Mouse (Mus musculus) layer of hippocampus, postnatal 14 days (tissue): ENCODE measurements around the gene 2010111I01Rik. TPM values are rescaled to one million over a fixed set of nuclear protein-coding genes. Genes with fewer than 3 reads are reported as not detected.
"Not testable (repeated sequence)": the region's sequence is repeated elsewhere in the genome, so short reads cannot be mapped to it uniquely, and the experiment has no call there.

Source experiments
- DNase-seq, 2 experiments: peaks; one replicate each; pipeline ENCODE4 v3.0.0; 2021 to 2022; ENCODE audit warnings: low spot score in 2 of 2, mixed read lengths in 1 of 2
- total RNA-seq, 2 experiments: library from RNA; stranded (reverse); gene quantifications; 2 replicates each; pipeline ENCODE4 v1.2.3; 2021

2010111I01Rik gene
- total RNA-seq, 2 experiments from 2014 or later, result 72.1 to 92.0 TPM

DNA sequence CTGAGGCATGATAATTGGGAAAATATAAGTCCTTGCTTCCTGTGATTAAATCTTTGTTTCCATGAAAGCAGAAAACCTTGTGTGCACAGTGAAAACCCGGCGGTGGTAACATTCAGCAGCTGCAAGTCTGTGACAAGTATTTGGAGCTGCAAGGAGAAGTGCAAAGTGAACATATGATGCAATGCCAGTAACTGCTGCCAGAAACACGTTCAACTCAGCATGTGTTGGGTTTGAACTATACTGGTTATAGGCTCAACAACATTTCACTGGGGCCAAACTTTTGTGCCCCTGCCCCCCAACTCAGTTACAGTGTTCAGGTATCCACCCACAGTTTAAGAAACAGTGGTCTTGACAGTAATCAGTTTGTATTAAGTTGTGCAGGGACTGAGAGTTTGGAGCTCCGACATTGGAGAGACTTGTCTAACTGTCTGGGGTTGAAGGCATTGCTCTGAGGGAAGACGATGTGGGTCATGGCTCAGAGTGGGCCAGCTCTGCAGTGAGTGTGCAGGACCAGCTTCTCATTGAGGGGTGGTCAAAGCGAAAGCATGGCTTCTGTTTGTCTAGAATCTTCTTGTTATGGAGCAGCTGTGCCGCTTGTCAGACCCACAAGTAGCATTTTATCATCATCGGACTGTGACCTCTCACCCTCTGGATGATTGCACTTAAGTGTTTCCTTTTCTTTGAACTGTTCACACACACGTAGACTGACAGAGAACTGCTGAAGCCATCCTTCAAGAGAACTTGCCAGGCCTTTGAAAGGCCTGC lies 109.4 kb downstream of the 2010111I01Rik start:
- peak in 1 of 2 experiments; percentile 28 for DNase-seq

DNA sequence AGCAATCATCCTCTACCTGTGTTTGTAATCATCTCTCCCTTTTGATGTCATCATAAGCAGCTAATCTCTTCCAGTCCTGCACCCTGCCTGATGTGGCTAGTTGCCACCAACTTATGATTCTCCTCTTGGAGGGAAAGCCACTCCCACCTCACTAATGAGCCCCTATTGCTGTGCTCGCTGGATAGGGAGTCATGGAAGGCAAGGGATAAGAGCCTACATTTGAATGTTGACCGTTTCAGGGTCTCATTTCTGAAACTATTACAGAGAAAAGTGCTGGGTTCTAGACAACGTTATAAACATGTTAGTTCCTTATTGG lies 109.9 kb downstream of the 2010111I01Rik start:
- DNase-seq, result no peak

DNA sequence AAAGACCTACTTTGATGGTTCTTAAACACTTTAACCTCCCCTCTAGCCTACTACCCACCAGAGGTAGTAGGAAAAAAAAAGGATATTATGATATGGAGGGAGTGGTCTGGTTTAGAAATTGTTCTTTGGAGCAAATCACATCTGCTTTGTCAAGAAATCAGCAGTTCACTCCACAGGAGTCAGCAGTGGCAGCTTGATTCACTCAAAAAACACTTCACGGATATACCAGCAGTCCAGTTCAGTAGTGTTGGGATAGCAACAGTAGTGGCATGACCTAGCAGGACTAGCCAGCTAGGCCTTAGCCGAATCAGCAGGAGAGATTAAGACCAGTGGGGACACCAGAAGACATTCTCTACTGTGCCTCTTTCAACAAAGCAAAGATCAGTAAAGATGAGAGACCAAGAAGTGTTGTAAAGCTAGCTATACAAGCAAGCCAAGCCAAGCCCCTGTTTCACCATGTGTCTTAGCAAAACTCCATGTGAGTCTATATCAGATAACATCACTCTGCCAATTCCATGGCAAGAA lies 110.7 kb downstream of the 2010111I01Rik start:
- DNase-seq, result no peak

DNA sequence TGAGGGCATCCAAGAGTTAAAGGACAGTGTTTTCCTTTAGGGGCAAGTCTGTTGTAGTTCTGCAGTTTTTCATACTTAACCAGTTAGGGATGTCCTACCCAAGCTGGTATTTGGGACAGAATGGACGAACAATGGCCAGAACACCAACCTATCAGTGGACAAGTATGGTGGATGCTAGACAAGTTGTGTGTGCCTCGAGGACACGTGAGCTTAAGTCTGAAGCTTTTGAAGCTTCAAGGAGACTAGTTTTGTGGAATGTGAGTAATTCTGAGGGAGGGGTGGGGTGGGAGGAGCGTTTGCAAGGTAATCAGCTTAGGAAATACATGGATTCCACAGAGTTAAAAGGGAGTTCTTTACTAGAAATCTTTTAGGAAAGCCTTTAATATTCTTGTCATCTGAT lies 115.5 kb downstream of the 2010111I01Rik start:
- DNase-seq, result no peak

DNA sequence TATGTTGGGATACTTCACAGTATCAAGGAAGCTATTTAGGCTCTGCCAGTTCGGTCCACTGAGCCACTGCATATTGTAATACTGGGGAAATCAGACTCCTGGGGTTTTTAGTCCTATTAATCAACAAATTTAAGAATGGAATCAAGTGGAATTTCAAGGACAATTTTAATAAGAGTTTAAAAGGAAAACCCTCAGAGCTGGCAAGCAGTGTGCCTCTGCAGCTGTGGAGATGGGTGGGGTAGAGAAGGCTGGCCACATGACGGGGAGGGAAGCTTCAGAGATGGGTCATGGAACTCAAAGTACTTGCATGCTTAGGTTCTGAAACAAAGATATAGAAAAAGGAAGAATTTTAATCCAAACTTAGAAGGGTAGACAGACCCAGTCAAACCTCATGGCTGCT lies 116.1 kb downstream of the 2010111I01Rik start:
- no peak for DNase-seq

DNA sequence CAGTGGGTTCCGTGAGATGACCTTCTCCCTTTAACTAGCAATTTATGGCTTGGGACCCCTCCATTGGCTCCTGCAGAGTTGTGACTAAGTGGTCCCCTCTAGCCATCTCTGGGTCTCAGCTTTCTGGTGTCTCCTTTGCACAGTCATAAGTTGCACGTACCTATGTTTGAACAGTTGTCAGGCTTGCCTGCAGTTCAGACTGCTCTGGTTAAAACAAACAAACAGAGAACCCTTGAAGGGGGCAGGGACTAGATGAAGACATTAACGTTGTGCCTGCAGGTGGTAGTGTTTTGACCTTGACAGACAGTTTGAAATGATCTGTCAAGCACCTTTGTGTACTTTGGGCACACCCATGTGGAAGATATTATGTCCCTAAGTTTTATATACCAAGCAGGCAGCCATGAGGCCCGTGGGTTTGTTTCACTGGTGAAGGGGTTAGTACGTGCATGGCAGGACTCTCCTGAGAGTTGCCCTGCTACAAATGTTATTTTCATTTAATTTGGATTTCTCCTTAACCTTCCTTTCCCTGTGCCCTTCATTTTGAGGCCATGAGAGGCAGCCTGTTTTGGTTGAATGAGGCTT lies 118.0 kb downstream of the 2010111I01Rik start:
- DNase-seq, result no peak

DNA sequence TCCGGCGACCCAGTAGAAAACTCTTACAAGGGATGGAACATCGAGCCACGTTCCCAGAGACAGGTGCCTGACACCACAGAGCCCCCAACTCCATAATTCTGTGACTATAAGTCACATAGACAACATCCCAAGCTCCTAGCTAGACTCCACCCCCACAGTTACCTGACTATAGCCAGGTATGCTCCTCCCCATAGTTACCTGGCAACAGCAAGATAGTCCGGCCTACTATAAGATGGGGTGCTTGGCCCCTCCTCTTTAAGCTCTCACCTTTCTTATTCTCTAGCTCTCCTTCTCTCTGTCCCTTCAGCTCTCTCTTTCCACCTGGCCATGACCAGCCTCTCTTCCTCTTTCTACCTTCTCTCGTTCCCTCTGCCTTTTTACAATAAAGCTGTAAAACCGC lies 118.4 kb downstream of the 2010111I01Rik start:
- not testable (repeated sequence) for DNase-seq

DNA sequence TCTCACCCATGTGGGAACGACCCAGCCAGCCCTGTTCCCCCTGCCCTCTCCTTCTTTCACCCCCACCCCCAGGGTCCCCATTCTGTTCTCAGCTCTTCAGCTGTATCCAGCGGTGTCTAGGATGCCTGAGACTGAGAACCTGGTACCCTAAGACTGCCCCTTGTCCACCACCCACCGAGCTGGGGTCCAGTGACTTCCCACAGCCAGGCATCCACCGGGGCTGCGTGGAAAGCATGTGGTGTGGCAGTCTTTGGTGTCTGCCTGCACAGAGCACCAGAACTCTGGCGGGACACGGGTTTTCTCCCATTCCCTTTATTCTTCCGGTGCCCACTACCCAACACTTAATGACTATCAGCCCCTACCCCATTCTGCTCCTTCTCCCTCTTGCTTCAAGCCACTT lies 119.0 kb downstream of the 2010111I01Rik start:
- DNase-seq, result no peak

DNA sequence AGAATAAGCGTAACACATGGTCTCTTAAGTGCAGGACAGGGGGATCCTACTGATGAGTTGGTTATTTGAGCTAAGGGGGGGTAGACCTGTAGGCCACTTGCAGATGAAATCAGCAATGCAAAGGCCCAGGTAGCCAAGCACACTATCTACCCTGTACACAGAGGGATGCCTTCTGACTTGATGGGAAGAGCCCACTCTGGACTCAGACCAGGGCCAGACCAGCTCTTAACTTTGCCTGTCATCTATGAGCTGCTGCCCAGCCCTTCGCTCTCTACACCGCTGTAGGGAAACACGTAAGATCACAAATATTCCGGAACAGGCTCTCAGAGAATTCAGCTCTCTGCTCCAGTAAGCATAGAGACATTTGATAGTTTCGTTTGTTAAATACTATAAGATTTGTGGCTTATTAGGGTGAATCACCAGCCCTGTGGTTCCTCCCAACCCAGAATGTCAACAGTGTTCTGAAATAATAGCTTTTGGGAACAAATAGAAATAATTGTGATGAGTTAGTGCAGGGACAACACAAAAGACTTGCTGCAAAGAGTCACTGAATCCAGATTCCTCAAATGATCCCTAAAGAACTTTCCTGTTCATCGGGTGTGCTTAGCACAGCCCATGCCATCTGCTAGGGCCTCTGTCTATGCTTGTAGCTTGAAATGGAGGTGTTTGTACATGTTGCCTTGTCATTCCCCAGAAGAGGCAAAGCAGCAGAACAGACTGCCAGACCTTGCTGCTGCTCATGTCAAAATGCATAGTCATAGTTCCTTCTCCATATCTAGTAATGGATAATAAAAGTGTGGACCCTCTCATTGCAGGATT lies 123.4 kb downstream of the 2010111I01Rik start:
- DNase-seq, result peak in 1 of 2 experiments; percentile 28

DNA sequence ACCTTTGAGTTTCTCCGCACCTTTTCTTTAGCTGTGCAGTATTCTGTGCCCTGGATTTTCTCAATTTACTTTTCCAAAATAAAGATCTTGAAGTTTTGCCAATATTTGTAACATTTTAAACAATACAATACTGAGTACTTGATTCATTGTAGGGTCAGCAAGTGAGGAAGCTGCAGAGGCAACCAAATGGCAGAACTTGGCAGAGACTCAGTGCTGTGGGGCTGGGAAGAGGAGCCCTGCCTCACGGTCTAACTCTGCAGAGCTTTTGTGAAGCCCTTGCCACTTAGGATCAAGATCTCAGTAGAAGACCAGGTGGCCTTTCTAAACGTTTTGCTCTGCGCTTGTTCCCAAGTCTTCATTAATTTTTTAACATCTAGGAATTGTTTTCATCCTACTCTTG lies 124.8 kb downstream of the 2010111I01Rik start:
- no peak for DNase-seq

DNA sequence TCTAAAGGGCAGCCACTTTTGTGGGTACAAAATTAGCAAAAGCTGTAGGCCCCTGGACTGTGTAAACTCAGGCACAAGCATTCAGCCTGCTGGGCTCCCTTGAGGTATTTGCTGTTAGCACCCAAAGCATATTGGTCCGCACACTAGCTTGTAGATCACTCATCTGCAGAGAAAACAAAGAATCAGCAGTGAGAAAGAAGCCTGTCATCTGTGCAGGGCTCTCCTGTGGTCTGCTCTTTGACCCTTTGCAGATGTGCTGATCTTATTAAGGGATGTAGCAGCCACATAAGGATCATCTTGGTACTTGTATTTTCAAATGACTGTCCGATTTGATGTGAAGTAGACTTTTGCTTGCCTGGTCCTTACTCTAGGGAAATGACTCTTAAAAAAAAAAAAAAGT lies 126.6 kb downstream of the 2010111I01Rik start:
- DNase-seq, result no peak

DNA sequence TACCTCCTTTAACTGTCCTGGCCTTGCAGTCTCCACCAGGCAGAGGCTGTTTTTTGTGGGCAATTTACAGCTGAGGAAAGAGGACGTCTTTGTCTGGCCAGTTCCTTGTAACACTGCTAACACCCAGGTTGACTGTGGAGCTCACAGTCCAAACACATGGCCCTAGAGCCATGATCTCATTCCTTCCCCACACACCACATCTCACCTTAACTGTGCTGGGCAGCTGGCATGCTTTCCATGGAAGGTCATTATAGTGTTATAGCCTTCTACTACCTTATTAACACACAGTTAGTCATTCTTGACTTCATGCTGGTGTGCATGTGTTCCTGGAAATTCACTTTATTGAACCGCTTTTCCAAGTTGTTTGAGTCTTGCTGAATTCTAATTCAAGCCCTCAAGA lies 127.6 kb downstream of the 2010111I01Rik start:
- DNase-seq, result no peak

DNA sequence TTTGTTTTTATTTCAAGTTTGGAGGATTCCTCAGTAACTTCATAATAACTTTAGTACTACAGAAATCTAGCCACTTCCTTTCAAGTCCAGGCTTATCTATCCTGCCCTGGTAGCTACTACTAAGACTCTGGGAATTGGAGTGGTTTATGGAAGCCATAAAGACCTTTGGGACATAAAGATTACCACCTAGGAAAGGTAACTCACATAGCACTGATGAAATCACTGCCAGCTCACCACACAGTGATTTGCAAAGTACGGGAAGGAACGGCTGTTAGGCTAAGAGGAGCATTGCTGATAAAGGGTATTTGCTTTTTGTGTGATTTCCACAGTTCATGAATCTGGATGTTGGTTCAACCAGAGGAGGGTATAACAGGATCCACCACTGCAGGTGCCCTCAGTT lies 128.2 kb downstream of the 2010111I01Rik start:
- no peak for DNase-seq

DNA sequence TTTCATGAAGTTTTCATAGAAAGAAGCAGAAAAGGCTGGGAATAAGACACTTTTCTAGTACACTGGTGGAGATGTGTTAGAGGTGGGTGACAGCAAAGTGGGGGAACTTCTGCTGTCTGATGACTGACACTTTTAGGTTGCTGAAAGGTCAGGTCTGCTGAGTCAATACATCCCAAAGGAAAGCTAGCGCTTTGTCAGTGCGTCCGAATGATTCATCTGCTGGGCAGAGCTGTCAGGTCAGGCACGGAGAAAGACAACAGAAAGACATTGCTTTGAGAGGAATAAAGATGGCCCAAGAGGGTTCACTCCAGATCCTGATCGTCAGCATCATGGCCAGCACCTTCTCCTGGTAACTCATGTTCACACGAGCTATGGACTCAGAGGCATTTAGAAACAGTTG lies 128.9 kb downstream of the 2010111I01Rik start:
- DNase-seq, result no peak

DNA sequence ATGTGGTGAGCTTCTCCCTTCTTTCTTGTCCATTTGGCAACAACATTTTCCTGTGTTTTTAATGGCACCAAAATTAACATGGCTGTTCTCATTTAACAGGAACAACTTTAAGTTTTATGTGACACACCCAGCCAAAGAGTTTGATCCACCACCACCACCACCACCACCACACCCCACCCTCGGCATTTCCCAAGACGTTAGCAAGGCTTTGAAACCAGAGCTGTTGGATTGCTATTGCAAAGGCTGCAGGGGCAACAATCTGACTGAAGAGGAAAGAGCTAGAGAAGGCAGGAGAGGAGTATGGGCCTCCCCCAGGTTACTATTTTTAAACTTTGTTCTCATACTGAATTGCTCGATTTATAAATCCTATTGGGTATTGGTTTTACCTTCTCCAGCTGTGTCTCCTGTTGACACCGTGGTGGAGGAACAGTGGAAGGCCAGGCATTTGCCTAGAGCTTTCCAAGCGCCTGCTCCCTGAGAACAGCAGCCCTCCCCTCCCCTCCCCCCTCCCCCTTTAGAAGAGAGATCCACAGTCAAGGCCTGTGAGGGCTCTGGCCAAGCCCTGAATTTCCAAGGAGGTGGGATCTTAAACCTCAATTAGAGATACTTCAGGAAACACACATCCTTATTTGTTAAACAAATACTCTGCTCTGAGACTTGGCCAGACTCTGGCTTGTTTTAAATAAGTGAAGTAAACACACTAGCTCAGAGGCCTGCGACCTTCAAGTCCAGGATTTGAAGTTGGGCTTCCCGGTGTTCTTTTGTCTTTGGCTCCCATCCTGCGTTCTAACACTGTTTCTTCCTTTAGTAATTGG lies 129.8 kb downstream of the 2010111I01Rik start:
- DNase-seq, result peak in 1 of 2 experiments; percentile 52

DNA sequence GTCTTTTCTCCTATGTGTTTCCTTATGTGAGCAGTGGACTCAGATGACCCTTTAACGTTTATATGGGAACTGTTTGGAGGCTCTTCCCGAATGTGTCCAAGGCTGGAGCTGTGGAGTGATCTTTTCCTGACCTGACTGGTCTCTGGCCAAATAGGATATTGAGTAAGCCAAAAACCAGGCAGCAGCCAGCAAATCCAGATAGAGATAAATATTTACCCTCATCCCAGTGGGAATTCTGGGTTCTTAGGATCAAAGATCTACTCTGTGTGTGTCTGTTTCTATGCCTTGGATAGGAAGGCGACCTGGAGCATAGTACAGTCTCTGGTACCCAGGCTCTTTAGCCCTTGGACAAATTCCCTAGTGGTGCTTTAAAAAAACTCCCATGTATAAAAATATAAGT lies 132.1 kb downstream of the 2010111I01Rik start:
- DNase-seq, result no peak

DNA sequence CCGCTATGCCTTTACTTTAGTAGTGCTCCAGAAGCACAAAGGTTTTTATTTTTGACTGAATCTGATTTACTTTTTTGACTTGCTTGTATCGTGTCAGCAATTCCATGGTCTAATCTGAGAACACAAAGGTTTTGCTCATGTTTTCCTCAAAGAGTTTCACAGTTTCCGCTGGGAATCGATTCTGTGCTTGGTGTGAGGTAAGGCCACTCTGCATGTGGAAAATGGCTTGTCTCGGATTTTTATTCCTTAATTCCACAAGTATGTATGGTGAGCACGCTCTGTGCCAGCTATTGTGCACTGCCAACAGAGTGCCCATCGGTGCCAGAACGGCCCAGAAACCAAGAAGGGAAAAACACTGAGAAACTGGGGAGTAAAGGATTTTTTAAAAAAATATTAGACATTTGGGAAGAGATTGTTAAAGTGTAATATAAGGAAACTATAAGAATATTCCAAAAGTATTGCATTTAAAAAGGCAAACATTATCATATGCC lies 132.8 kb downstream of the 2010111I01Rik start:
- no peak for DNase-seq

DNA sequence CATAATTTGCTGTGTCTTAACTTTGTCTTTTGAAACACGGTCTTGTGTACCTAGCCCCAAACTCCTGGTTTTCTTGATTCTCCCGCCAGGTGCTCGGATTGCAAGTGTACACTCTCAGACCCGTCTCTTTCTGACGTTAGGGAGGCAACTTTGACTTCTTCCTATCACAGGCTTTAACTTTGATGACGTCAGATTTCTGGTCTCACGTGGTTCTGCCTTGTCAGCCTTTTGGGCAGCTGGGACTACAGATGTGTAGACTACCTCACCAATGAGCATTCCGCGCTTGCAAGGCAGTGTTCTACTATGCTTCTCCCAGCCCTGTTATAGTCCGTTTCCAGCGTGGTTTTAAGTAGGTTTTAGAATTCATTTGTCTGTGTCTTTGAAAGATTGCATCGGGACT lies 137.1 kb downstream of the 2010111I01Rik start:
- DNase-seq, result no peak

DNA sequence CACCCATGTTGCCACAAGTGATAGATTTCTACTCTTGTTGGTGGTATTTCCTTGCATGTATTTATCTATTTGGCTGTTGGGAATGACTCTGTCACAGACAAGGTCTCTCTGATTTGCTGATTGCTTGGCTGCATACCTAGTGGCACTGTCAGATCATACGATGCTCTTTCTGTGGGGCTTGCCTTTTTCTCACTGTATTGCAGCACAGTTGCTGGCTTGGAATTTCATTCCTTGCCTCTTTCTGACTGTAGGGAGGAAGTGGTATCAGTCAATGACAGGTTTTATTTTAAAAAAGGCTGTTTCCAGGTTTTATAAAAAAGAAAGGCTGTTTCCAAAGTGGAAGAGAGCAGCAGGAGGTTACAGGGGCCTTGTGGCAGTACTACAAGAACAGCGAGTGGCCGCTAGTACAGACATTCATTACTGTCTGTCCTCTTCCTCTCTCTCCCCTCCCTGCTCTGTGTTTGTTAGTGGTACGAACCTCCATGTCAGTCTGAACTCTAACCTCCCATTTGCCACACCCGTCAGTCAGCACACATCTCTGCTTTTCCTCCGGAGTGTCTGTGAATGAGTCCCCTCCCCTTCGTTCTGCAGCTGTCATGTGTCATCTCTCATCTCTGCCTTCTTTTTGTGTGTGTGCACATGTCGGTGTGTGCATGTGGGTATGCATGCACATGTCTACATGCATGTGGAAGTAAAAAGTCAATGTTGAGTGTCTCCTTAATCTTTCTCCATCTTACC lies 138.3 kb downstream of the 2010111I01Rik start:
- no peak for DNase-seq

DNA sequence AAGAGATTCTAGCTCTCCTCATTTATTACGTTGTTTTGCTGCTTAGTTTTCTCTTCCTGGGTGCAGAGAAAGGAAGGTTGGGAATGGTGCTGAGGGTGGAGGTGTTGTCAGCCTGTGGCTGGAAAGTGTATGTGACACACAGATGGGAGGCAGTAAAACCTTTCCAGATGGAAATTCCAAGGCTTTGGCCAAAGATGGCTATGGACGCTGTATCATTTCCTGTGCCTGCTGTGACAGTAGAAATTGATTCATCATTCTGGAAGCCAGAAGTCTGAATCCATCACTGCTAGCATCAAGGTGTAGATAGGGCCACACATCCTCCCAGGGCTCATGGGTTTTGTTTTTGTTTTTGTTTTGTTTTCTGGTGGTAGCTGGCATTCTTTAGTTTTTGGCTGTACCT lies 141.9 kb downstream of the 2010111I01Rik start:
- DNase-seq, result no peak
